Mouse (Mus musculus) c-Kit-positive CD71-positive TER-119-positive erythroid progenitor cells, embryonic 14.5 days (primary cell): Measurements from ENCODE around the gene Ints3.
A peak's percentile ranks its signal among the peaks of the same experiment; 100 is the strongest.

Experiments used
- DNase-seq: peaks from one replicate; pipeline ENCODE4 v3.0.0-alpha.2; 2013; ENCODE audit warnings: low spot score

Ints3 gene

DNA sequence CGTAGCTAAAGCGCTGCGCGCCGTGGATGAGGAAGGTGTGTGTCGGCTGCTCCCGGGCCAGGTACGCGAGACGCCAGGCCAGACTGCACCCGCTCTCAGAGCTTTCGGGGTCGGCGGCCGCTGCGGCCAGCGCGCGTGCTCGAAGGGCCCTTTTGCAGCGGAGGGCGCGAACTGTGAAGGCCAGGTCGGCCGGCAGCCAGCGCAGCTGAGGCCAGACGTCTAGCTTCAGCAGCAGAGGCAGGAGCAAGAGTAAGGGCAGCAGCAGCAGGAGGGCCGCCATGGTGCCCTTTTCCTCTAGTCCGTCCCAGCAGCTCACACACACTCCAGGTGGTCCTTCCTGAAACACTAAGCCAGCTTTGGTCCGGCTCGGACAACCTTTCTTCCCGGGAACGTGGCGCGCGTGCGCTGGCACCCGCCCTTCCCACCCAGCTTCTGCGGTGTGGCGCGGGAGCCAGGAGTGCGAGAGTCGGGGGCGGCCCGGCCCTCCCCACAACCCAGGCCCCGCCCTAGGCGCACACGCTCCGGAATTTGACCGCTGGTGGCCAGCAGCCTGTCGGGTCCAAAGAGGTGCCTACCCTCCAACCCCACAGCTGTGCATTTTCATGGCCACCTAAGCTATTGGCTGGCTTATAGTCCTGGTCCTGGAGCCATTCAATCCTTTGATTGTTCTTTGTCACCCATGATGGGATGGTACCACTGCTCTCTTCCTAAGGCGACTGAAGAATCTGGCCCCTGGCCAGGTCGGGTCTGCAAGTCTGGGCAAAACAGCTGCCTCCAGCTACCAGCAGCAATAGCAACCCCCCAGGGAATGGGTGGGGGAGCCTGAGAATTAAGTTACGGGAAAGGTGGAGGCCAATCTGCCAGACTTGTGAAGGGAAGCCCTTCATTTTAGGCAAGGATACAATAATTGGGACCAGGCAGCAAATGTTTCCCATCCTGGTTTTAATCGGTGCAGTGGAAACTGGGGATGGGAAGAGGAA is 43.6 kb downstream of the Ints3 start, which contains the start of gene Slc27a3:
Gene Slc27a3 (minus strand): TSS at position 428 of the 980 bp plus-strand sequence.
- DNase-seq: no peak

DNA sequence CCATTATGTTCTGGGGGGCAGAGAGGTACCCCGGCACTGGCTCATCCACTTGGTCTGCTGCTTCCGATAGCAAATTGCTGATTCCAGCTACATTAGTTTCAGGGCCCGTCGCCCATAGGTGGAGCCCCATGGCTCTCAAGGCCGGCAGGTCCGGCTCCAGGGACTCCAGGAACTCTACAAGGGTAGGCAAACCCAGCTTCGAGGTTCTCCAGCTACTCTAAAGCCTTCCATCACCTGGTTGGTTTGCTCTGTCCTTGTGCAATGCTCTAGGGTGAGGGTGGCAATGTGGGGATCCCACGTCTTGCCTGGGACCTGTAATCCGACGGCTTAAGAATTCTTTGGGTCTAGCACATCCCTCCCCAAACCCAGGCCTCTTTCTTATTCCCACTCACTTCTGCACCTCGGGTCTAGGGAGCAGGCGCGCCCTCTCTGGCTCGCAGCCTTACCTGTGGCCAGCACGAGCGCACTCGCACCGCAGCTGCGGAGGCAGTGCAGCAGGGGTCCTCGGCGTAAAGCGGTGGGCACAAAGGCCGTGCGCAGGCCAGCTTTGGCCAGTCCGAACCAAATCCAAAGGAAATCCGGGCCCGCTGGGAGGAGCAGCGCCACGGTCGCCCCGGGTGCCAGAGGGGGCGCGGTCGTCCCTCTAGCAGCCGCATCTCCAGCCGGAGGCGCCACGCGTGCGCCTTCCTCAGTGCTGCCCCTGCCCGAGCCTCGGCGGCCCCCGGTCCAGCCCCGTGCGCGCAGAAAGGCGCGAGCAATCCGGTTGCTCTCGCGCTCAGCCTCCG is 44.5 kb downstream of the Ints3 start:
- DNase-seq: no peak

DNA sequence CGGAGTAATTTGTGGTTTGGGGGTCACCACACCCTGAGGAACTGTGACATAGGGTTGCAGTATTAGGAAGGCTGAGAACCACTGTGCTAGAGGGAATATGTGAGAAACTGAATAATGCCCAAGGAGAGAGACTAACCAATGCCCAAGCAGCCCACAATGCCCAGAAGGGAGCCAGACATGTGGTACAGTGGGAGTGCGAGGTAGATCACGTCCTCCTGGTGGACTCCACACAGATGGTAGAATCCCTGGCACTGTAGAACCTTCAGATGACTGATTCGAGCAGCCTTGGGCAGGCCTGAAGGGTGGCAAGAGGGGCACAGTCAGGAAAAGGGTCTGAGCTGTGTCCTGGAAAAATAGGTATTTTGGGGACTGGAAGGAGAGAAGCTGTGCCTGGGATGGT is 45.2 kb downstream of the Ints3 start:
- DNase-seq: no peak

- DNase-seq: no peak
Measured at GRCm38 (mm10) chr3:90387483-90387882, 45.9 kb downstream of the Ints3 start.

GRCm38 (mm10) chr3:90386817-90387216 is 46.6 kb downstream of the Ints3 start:
- DNase-seq: no peak

- no peak for DNase-seq
Measured at GRCm38 (mm10) chr3:90384851-90385375, 48.5 kb downstream of the Ints3 start.

DNA sequence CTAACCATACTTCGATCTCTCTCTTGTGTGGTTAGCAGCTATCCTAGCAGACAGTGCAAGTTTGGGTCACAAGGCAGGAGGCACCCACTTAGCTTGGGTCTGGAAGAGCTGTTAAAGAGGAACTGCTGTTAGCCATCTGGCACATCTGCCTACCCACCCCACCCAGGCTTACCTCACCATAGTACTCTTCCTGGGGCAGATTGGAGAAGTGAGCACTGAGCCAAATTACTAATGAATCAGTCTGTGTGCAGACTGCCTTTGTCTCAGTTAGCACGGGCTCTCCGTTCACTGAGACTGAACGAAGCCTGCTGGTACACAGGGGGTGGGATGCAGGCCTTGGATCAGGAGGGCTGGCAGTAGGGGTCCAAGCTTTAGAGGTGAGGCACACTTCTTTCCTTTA is 49.7 kb downstream of the Ints3 start:
- no peak for DNase-seq

GRCm38 (mm10) chr3:90381727-90382126 is 51.7 kb downstream of the Ints3 start:
- no peak for DNase-seq

DNA sequence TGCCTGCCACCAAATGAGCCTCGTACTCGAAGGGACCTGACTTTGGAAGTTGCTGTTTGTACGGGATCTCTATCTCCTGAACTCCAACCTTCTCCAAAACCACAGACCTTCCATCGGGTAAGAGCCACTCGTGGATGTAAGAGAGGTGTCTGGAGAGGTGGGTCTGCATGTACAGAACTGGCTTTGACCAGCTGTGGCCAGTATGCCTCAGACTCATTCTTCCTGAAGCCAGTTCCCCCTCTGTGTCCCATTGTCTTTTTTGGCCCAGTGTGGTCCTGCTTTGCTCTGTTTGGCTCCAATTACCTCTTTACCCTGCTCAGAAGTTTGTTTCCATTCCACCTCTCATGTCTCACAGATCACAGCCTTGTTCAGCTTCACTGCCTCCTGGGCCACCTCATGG is 54.9 kb downstream of the Ints3 start:
- DNase-seq: no peak

GRCm38 (mm10) chr3:90376247-90376585 is 57.2 kb downstream of the Ints3 start:
- DNase-seq: no peak

DNA sequence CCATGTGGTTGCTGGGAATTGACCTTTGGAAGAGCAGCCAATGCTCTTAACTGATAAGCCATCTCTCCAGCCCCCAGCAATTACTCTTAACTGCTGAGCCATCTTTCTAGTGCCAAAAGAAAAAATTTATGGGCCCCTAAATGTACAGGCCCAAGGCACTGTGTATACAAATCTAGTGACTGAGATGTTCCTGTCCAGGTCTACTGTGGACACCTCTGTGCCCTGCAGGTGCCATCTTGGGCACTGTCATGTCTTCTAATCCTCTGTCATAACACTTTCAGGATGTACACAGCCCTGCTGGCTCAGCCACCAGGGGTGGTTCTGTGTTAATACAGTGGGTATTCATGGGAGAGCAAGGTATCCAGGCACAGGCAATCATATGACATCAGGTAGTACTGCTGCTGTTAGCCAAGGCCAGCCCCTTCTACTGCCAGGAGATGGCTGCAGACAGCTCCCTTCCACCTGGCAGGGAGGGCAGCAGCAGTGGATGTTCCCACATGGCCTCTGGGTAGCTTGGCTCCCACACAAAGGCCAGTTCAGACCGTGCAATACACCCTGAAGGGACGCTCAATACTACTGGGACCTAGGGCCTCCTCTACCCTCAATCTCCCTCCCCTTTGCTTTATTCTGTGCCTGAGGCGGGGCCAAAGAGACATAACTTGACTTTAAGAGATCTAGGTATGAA is 57.7 kb downstream of the Ints3 start:
- DNase-seq: no peak

GRCm38 (mm10) chr3:90374368-90374767 is 59.1 kb downstream of the Ints3 start:
- no peak for DNase-seq

DNA sequence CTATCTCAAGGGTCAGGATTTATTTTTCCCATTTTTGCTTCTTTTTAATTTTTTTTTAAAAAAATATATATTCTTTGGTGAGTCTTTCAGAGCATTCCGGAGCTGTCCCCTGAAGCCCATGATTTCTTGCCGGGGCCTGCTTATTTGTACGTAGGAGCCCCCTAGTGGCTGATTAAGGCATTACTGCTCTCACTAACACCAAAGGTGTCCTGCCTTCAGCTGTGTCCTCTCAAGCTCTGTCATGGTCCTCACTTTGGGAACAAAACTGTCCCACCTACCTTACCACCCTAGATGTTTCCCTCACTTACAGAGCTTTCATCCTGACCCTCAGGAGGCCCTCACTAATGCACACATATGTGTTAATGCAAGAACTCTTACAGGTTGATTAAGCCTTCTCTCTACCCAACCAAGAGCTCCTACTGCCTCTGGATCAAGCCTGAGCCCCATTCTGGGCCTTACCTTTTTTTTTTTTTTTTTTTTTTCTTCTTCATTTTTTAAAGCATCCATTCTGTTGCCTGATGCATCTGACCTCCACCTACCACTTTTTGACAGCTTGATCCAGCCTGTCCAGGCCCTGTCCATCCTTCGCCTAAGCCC is 59.9 kb downstream of the Ints3 start:
- peak; percentile 82 for DNase-seq

- no peak for DNase-seq
Measured at GRCm38 (mm10) chr3:90372817-90373216, 60.6 kb downstream of the Ints3 start.

DNA sequence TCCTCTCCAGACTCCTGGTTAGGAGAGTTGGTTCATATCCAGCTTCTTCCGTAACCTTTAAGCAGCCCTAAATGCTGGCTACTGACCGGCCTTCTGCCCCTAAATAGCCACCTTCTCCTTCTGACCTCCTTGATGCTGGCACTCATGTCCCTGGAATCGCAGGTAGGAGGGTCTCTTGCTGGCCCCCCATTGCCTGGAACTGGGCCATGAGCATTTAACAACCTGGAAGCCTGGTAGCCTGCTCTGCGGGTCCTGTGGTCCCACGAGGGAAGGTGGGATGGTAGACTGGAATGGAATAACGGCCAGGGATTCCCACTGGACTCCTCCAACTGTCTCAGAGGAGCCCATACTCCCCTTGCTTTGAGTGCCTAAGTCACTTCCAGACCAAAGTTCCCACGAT is 61.6 kb downstream of the Ints3 start:
- no peak for DNase-seq

DNA sequence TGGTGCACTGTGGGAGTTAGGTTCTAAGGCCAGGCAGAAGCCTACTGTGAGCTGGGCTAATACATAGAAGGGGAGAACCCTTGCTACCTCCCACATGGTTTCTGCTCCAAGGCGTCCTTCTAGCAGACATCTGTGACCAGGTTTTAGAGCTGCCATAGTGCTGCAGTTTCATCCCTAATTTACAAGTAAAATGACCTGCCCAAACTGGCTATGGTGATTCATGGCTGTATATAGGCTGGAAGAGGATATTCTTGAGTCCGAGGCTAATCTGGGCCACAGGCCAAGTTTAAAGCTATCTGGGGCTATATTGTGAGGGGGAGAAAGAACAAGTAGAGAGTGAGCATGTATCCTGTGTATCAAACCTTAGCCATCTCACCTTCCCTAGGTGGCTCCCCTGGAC is 64.4 kb downstream of the Ints3 start:
- no peak for DNase-seq

DNA sequence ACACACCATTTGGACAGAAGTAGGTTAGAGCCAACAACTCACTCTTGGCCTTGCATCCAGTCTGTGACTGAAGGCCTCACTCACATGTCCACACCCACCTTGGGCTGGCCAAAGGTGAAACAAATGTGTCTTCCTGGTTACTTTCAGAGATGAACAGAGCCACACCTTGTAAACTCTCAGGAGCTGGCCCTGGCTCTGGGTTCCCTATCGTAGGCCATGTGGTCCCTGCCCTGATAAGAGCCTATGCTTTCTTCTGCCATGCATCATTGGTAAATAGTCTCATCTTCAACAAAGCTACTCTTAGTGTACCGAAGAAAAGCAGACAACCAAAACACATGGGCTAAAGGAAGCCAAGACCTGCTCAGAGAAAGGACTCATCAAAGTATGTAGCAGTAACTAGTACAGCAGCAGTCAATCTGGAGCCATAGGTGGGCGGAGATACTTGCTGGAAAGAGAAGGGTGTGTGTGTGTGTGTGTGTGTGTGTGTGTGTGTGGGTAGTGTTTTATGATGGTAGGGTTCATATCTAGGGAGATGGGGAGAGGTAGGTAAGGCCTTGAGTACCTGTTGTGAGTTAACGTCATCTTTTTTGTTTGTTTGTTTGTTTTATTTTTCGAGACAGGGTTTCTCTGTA is 66.3 kb downstream of the Ints3 start:
- DNase-seq: peak; percentile 15

- no peak for DNase-seq
Measured at GRCm38 (mm10) chr3:90362346-90362745, 71.1 kb downstream of the Ints3 start.

- no peak for DNase-seq
Measured at GRCm38 (mm10) chr3:90361476-90361875, 71.9 kb downstream of the Ints3 start.

DNA sequence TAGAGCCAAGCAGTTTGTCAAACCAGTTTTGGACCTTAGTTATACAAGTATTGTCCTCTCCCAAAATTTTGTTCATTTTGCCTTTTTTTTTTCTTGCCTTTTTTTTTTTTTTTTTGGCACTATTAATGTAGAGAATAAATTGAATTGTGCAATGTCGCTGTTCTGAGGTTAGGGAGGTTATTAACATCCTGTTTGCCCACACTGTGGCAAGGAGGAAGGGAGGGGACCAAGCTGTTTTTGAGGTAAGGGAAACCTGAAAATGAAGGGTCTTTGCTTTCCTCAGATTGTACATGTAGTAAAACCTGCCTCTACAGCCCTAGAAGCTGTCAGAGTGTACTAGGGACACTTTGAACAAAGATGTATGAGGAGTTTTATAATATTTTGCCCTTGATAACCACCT is 74.2 kb downstream of the Ints3 start:
- no peak for DNase-seq

DNA sequence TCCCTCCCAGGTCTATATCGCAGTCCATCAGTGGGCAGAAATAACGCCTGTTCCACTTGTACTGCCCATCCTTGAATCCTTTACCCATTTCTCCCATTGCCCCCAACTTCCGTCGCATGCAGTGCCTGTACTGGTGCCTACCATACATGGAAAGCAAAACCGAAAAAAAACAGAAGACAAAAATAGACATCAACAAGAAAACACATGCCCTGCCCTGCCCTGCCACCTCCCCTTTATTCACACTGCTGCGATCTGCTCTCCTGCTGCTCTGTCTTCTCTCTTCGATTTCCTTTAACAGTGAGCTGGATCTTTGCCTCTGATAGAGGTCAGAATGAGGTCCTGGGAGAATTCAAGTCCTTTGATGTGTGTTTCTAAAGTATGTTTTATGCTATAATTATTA is 75.5 kb downstream of the Ints3 start:
- DNase-seq: no peak
